Mouse (Mus musculus): ENCODE data around the gene Tenm2.

The Tenm2 gene

DNA sequence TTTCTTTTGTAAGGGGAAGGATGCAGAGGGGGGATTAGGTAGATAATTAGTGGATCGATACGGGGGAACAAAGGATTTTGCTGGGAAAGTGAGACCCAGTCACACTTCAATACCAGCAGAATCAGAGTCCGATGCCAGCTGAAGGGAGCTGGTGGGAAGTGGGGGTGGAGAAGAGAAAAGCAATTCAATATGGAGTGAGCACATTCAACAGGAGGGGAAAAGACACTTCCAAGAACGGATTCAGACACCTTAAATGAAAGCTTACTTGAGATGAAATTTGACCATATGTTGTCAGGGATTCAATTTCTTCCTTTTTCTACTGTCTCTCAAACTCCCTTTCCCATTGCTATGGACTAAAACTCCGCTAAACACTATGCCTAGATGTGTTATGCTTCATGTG lies 900.6 kb downstream of the Tenm2 start:
- no peak for DNase-seq

DNA sequence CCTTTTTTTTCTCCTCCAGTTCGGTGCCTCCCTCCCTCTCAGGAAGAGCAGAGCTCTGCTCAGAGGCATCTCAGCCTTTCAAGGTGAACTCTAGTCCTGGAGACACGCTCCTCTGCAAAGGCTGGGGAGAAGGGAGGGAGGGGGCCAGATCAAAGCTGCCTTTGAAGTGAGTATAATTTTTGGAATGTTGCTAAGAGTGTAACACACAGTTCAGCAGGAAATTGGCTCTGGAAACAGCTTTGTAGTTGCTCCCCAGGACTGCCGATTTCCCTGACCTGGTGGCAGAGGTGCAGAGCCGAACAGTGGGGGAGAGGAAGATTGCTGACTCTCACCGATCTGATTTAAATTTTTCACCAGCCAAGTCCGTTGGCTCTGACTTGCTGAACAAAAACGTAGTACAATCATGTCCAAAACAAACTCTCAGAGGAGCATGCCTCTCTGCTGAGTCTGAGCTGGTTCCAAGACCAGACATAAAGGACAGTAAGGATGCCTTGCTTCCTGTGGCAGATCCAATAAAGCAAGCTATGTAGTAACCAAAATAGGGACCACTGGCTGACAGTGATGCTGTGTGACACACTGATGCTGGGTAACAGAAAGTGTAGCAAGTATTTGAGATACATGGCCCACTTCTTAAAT lies 901.5 kb downstream of the Tenm2 start:
- DNase-seq, result no peak

DNA sequence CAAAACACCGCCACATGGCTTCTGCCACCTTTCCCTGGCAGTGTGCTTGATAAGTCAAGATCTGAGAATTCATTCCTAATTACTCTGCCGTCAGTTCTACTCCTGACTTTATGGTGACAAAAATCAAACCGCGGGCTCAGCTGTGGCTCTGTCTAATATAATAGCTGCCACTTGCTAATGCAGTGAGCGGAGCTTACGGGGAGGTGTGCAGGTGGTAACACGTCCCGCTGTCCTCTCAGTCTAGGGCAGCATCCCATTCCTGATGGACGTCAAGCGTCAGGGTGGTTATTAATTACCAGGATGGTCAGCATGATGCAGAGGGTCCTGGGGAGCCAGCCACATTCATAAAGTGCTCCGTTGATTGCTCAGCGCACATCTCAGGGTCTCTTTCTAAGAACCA lies 903.5 kb downstream of the Tenm2 start:
- no peak for DNase-seq

DNA sequence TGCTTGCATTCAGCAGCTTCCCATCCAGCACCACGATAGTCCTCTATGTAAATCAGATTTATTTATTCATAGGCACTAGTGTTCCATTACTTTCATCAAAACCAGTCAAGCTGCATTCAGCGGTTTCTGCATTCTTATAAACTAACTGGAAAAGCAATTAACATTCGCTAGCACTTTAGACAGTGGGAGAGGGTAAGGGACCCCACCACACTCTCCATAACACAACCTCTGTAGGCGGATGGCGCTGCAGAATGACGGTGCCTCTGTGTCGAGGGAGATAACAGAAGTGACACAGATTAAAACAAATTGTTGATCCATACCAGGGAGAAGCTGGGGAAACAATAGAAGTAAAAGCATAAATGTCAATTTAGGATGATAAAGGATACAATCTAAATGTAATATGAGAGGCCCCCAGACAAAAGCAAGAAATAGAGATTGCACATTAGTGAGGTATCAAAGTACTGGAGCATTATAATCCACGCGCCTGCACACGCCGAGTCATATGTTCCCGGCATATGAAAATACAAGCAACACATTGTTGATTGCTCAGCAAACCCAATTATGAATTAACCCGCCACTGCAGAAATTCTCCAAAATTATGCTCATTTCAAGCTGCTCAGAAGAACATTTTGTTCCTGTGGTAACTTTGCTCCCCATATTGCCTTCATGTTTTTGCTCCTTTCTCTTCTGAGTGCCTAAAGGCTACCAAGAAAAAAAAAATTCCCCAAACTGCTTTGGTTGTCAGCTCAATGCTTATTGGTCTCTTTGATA lies 904.2 kb downstream of the Tenm2 start:
- DNase-seq, result no peak

DNA sequence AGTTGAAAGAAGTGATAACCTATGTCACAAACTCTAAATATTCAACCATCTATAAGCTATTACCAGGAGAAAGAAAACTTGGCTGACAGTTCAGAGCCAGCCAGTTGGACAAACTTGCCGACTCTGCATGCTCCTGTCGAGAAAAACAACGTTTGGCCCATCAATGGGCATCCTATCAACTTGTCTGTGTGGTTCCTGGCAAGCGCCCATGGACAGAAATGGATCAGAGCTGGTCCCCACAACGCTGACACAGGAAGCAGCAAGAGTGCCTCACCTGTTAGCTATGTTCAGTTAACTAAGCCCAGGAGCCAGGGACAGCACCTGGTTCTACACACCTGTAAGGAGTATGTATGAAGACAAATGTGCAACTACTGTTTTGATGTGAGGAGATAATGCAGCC lies 908.5 kb downstream of the Tenm2 start:
- no peak for DNase-seq

DNA sequence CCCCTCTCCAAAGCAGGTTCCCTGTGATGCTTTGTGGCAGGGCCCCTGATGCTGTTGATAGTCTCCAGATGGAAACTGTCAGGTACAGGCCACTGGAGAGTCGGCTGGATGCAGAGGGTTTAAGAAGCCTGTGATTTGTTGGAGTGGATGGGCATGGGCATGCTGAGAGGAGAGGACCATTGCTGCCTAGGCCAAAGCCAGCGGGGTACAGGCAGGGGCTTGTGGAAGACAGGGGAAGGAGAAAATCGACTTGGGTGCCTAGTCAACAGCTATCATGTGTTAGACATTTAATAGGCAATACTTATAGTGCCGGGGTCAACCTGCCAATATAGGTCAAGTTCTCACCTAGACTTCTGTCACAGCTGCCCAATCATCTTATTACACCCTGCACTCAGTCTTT lies 926.4 kb downstream of the Tenm2 start:
- DNase-seq, result no peak

DNA sequence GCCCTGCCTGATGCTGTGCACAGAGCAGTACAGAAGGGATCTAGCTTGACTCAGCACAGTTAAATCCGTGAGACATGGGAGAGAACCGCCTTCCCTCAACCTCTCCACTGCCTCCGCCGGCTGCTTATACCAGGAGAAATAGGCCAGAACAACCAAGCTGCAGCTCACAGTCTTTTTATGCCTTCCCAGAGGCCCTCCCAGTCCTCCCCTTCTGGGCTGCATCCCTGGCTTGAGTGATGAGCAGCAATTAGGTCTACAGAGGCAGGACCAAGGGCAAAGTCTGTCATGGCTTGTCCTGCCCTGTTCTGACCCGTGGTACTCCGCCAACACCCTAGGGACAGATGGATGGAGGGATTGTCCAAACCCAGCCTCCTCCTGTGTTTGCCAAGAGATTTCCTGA lies 928.5 kb downstream of the Tenm2 start:
- peak; percentile 38 for DNase-seq

DNA sequence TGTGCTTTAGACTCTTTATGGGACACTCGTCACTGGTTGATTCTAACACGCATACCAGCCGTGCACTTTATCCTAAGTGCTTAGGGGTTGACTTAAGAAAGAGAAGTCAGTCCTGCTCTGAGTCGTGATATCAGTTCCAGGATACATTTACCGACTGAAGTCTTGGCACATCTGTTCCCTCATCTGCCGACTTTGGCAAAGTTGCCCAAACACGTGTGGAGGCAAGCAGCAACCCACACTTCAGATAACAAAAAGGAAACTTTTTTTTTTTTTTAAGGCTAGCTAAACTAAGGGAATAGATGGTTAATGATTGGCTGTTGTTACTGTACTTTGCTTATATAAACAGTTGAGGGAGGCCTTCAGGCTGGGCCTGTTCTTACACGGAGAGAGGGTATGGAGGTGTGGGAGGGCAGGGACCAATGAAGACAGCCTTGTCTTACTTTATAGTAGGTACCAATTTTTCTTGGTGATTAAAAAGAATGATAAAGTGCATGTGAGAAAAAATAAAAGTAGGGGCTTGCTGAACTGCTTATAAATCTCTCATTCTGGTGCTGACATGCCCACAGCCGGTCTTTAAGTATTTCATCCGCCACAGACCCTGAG lies 930.3 kb downstream of the Tenm2 start:
- no peak for DNase-seq

DNA sequence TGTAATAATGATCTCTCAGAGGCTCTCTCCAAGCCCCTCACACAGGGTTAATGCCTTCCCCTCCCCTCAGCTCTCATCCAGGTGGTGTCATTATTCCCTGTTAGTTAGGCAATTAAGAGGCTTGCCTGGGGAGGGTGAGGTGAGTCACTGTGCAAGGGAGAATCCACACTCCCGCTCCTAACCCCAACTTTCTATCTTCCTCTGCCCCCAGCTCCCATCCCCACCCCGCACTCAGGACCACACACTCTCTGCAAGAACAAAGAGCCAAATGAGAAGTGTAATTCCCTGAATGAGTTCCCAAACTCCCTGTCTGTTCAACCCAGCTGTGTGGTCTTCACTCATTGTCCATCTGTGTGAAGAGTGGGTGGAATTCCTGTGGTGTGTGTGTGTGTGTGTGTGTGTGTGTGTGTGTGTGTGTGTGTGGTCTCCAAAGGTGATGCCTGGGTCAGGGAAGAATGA lies 932.8 kb downstream of the Tenm2 start:
- DNase-seq, result no peak

DNA sequence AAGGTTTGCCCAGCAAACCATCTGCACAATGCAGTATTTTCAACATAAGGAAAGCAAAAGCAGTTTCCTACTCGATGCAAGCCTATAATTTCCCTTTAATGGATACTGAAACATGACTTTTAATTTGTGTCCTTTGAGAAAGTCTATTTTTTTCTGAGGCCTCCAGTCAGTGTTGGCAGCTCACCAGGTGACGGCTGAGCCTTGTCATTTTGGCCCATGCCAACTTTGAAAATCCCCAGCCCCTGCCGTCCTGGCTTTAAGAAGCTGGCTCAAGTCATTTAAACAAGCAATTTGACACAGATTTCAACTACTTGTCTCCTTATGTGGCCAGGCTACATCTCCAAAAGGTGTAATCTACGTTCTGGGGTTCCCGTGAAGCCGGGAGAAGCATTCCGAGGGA lies 933.7 kb downstream of the Tenm2 start:
- no peak for DNase-seq

DNA sequence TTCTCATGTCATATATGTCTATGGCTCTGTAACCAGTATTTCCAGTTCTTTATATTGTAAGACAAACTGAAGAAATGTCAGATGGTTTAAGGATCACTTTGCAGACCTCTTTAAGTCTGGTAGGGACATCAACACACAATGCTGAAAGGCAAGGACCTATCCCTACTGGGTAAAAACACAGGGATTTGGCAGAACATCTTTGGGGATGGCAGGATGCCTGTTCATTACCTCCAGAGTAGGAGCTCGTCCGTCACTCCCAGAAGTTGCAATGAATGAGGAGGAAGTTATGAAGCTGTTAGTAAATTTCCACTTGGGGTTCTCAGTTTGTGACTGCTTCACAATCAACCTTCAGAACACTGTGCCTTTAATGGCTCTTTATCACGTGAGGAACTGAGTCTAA lies 939.2 kb downstream of the Tenm2 start:
- peak; percentile 21 for DNase-seq

DNA sequence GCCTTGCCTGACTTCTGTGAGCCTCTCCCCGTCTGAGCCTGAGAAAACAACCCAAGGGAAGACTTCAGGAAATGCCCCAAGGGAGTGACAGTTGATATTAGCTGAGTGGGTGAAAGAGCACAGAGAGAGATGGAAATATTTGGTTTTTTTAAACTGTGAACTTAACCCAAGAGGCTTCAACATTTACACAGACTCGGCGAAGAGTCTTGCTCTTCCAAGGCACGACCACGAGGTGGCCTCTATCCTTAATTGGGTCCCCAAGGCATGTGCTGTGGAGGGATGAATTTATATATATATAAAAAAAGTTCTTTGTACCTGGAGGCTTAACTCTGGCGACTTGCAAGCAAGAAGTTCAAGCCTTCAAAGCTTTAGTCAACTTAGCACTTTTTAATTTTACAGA lies 943.6 kb downstream of the Tenm2 start:
- DNase-seq, result no peak

DNA sequence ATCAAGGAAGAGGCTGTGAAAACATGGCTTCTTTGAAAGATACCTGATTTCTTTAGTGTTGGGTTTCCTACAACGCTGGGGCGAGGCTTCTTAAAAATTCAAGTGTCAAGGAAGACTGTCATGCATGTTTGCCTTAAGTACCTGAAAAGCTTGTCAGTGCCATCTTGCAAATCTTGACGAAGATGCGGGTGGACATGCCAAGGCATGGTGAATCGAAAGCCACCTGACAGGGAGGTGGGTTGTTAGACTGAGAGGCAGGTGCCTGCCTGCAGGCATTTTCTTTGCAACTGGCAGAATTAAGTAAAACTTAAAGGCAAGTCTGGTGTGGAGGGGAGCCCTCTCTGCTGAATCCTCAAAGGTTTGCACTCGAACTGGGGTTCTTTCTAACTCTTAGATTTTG lies 949.5 kb downstream of the Tenm2 start:
- no peak for DNase-seq

DNA sequence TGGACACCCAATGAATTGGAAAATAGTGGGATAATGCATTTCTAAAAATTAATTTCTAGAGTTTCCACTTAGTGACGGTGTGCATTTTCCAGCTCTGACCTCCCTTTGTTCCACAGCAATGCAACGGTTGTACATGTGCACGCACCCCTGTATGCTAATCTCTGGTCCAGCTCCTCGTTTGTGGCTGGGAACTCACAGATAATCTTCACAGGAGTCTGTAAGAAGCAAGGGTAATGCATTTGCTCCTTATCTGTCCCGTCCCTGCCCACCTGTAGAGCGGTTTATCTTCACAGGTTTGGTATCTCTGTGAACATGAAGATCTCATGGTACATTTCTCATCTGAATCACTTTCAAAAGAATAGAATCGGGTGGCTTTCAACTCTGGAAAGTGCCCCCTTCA lies 955.2 kb downstream of the Tenm2 start:
- no peak for DNase-seq

DNA sequence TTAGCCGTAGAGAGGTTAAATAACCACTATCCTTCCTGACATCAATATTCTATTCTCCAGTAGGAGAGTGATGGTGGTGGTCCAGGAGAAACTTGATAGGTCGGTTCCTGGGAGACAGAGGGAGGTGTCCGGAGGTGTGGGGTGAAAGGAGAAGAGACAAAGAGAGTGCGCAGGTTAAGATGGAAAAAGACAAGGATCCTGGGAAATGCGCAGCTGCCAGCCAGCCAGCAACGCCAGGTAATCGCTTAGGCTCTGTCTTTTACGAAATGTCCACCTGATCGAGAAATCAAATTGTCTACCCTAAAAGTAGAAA lies 957.9 kb downstream of the Tenm2 start:
- DNase-seq, result no peak

DNA sequence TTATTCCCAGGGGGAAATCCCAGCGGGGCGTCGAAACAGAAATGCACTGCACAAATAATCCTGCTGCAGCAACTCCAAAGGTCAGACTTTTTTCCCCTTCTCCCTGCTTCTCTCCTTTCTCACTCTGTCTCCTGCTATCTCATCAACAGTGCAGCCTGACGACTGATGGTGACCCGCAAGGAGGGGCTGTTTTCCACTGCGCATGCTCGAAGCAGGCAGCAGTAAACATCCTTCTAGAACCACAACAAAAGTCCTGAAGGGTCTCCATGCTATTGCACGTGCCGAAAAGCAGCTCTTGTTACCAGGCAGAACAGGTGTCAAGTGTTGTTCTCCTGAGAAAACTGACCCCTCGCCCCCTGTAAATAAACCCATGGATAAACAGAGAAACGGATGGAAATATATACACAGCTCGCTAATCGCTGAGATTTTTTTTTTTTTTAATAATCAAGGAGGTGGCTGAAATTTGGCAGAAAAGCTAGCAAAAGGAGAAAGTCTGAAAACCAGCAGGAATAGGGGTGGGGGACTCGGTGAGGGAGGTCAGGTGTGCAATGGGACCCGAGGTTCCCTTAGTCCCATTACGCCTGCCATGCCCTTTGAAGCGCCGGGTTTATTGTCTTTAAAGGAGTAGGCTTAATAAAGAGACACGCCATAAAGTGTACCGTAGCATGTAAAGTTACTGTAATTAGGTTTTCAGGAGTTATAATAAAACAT lies 958.4 kb downstream of the Tenm2 start:
- DNase-seq, result no peak

DNA sequence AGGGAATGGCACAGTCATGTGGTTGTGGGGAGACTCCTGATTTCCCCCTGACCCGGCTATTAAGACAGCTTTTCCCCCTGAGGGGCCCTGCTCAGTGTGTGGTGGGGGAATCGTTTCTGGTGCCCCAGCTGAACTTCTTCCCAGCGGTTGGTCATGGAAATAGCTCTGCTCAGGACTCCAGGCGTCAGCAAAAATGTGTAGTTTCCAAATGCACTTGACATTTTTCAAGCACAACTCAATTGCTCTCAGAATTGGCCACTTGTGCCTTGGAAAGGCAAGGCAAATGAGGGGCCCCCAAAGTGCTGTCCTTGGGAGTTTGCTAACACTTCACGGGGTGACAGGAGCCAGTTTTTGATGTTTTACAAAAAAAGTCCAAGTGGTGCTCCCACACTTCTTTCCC lies 959.7 kb downstream of the Tenm2 start:
- DNase-seq, result no peak

DNA sequence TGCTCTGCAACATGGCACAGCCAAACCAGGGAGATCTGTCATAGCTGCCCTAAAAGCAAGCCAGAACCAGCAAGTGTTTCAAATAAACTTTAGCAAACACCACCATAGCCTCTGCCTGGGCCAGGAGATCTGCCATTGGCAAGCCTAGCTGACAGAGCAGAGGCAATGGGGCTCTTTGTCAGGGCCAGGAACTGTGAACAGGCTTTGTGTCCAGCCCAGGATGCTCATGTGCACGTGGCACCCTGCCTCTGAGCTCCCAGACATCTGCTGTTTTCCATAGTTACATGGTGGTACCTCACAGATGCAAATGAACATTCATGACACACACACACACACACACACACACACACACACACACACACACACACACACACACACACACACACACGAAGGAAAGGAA lies 963.6 kb downstream of the Tenm2 start:
- DNase-seq, result no peak

DNA sequence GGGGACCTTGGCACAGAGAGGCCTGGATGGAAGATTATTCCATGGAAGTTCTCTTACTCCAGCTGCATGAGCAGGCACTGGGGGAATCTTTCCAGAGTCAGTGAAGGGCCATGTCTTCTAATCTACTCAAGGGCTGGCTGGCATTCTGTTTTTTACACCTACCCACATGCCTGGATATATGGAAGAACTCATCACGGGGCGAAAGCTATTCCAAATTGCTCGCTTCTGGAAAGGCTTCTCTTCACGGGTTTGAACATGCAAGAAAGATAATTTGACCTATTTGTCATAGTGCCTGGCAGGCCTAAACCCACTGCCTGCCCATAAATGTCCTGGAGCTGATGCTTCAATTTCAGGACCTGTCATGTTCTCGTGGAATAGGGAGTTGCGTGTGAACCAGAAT lies 965.8 kb downstream of the Tenm2 start:
- peak; percentile 20 for DNase-seq

DNA sequence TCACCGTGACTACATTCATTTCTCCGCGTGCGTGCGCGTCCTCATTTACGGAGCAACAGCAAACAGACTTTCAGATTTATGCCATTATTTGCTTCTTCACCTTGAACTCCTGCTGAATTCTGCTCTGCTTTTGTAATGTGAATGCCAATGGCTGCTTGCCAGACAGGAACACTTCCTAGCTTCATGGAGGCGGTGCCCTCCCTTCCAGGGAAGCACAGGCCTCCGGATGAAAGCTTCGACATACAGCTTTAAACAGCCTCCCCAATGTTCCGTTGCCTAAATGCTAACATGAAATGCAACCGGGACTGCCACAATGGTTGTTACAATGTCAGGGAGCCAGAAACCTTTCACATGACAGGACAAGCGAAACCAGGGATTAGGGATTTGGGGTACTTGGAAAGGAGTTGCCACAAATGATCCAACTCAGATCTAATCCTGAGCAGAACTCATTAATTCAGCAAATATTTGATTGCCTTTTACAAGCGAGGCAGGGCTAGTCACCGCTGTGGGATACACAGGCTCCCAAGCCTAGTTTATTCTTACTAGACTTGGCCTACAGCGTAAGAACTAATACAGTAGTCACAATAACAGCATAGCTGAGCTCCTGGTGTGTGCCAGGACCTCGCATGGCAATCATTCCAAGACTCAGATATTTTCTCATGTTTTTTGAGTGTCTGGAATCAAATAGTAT lies 970.8 kb downstream of the Tenm2 start:
- no peak for DNase-seq

DNA sequence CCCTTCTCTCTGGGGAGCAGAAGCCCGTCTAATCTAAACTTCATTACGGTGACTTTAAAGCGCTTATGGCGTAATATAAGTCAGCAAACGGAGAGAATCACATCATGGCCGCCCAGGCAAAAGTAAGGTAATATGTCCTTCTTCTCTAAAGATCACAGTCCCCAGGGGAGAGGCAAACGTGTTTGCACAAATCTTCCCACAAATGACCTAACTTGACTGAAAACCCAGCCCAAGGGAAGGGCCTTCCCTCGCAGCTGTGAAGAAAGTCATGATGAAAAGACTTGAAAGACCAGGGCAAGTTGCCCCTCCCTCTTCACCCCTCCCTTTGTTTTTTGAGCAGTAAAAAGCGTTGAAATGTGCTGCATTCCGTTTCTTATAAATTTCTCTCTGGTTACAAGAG lies 971.9 kb downstream of the Tenm2 start:
- no peak for DNase-seq

DNA sequence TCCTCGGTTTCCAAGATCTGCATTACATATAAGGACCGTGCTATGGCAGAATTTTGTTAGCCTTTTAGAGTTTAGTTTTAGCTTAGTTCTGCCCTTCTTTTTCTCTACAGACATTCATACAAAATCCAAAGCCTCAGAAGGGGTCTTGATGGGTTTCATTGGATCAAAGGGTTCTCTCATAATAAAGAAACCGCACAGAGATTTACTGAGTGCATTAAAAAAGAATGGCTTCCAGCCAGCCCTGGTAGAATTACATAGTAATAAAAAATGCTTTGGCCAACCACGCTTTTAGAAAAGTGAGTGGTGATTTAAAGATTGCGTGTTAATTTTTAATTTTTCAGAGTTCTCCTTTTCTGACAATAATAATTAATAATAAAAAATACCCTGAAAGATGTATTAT lies 978.6 kb downstream of the Tenm2 start:
- DNase-seq, result no peak

DNA sequence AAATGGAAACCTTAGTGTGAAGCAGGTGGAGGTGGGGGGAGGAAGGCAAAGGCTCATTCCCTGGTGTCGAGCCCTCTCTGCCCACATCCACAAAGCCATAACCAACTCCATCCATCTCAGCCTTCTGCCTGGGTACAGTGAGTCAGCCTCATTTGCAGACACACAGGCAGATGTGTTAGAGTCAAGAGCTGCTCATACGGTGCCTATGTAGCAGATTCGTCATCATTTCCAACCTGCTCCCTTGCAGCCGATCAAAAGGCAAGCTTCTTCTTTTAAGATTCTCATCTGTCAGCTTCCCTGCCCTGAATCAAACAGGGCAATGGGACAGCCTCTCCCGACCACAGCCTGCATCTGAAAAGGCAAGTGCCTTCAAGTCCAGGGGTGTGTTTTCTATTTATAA lies 979.0 kb downstream of the Tenm2 start:
- peak; percentile 14 for DNase-seq

All from right cerebral cortex, adult 18-20 months (tissue).